Comparison of ENCODE assay signal across 8 mouse cellular contexts in the genomic region with DNA sequence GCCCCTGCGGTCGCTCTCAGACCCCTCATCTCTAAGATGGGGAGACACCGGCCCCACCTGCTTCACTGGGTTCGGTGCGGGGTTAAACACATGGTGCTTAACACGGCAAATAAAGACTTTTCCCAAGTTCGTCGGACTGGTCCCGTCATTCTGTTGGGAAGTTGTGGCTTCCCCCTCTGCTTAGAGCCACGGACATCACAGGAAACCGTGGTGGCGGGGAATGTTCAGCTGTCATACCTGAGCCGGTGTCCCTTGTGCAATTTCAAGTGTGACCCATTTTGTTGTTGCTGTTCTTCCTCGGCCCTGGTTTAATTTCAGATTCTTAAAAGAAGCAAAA. TPM values are rescaled to one million over a fixed set of nuclear protein-coding genes. Genes with fewer than 3 reads are reported as not detected.
DNase-seq lines count a peak whose midpoint lies in the region; ATAC-seq and TF ChIP-seq lines count a peak whose summit lies in the region.

No protein-coding gene starts in this region.

- peaks cover 12% of the 10 kb centered on the region for H3K4me1 ChIP-seq in heart, embryonic 11.5 days (ENCODE audit: control insufficient read depth, insufficient read depth, low read length)
- peaks cover 0 to 24% of the 10 kb centered on the region in 2 experiments; a peak in 2 of 4 replicates for H3K4me1 ChIP-seq in CH12.LX (ENCODE audit: control insufficient read depth in 1 of 2, insufficient read depth in 2 of 2)
- H3K4me1 ChIP-seq in liver, embryonic 12.5 days, result peaks cover 46% of the 10 kb centered on the region
- peaks cover 3% of the 10 kb centered on the region; the same call in 1 of the 2 replicates for H3K4me1 ChIP-seq in stomach, postnatal 0 days (replicated peaks; ENCODE audit: control insufficient read depth, insufficient read depth)

- 0% methylated on average over 14 of the region's 14 CpGs for whole genome bisulfite sequencing in heart, embryonic 11.5 days (ENCODE audit: insufficient replicate concordance)
- WGBS in liver, embryonic 12.5 days (ENCODE audit: insufficient replicate concordance), result under 1% methylated on average over 14 of the region's 14 CpGs
- under 1% methylated on average over 14 of the region's 14 CpGs for WGBS in stomach, postnatal 0 days

- ATAC-seq in heart, embryonic 11.5 days (replicated peaks; ENCODE audit: insufficient number of reproducible peaks, low FRiP score, low TSS enrichment), result 0 out of 2 replicates have a peak, but pooled peaks have one; percentile 5
- 0 out of 2 replicates have a peak, but pooled peaks have one; percentile 5 for ATAC-seq in erythroid progenitor cell, adult 5-6 weeks (replicated peaks; ENCODE audit: low FRiP score, poor library complexity, severe bottlenecking)
- ATAC-seq in liver, embryonic 12.5 days, result no peak
- no peak for ATAC-seq in stomach, postnatal 0 days (ENCODE audit: low FRiP score, low TSS enrichment)

- peaks cover 50% of the 10 kb centered on the region for H3K79me2 ChIP-seq in CH12.LX (replicated peaks; ENCODE audit: control insufficient read depth, extremely low read depth, insufficient read depth, poor library complexity, severe bottlenecking)

- H3K4me2 ChIP-seq in heart, embryonic 11.5 days, result peak overlapping the region; percentile 84
- H3K4me2 ChIP-seq in CH12.LX (ENCODE audit: insufficient read depth, low read depth, poor library complexity, severe bottlenecking), result peak overlapping the region; percentile 90; the same call in 1 of the 2 replicates
- peak overlapping the region; percentile 85 for H3K4me2 ChIP-seq in liver, embryonic 12.5 days
- H3K4me2 ChIP-seq in stomach, postnatal 0 days (replicated peaks; ENCODE audit: low read depth), result peak overlapping the region; percentile 71

- DNase-seq in heart, adult 18-20 months, result no peak
- no peak for DNase-seq in CH12.LX (ENCODE audit: extremely low read depth)
- no peak for DNase-seq in stomach, postnatal 0 days (ENCODE audit: low spot score)
- no peak for DNase-seq in ovary, postnatal 14 days (ENCODE audit: low spot score)
- no peak for DNase-seq in layer of hippocampus, adult 9-11 months

- TF ChIP-seq CTCF in CH12.LX (conservative IDR thresholded peaks at IDR 0.05 in 1 of 2, IDR thresholded peaks at IDR 0.05 in 1 of 2; ENCODE audit: low read depth in 2 of 2, low read length in 2 of 2), result no peak
- TF ChIP-seq CTCF in stomach, postnatal 0 days (IDR thresholded peaks at IDR 0.05; ENCODE audit: low read depth), result no peak

- in situ Hi-C loops in CH12.LX (cut with MboI; ENCODE audit: low pct_ligation_motif_present, low pct_unique_long_range_greater_than_20kb, low sequenced_read_pairs), result no loop called here

- dilution Hi-C loops in CH12.LX (cut with MboI; ENCODE audit: extremely low pct_ligation_motif_present, extremely low pct_unique_long_range_greater_than_20kb, low sequenced_read_pairs), result no loop called here

- H3K9me3 ChIP-seq in heart, embryonic 11.5 days (replicated peaks; ENCODE audit: control insufficient read depth, low read length), result no peaks in the 10 kb centered on the region
- no peaks in the 10 kb centered on the region for H3K9me3 ChIP-seq in CH12.LX (replicated peaks; ENCODE audit: low read length)
- no peaks in the 10 kb centered on the region for H3K9me3 ChIP-seq in liver, embryonic 12.5 days (replicated peaks)
- H3K9me3 ChIP-seq in stomach, postnatal 0 days (ENCODE audit: control insufficient read depth, low read length), result no peaks in the 10 kb centered on the region

- H3K27ac ChIP-seq in heart, embryonic 11.5 days (ENCODE audit: low read depth, low read length), result peak overlapping the region; percentile 74
- no peak overlapping the region for H3K27ac ChIP-seq in CH12.LX (ENCODE audit: insufficient read depth, low read depth)
- H3K27ac ChIP-seq in liver, embryonic 12.5 days, result peak overlapping the region; percentile 82
- peak overlapping the region; percentile 89 for H3K27ac ChIP-seq in stomach, postnatal 0 days (replicated peaks)

- TF ChIP-seq RAD21 in CH12.LX (IDR thresholded peaks at IDR 0.05; ENCODE audit: low read depth, low read length), result no peak

- no peak for TF ChIP-seq EP300 in CH12.LX (IDR thresholded peaks at IDR 0.05; ENCODE audit: low read length)
- no peak for TF ChIP-seq EP300 in stomach, postnatal 0 days (optimal IDR thresholded peaks at IDR 0.05)

- peak overlapping the region; percentile 96 for H3K9ac ChIP-seq in heart, embryonic 11.5 days (ENCODE audit: low read depth, low read length)
- peak overlapping the region; percentile 97 for H3K9ac ChIP-seq in CH12.LX (ENCODE audit: insufficient read depth, low read depth)
- peak overlapping the region; percentile 97 for H3K9ac ChIP-seq in liver, embryonic 12.5 days
- H3K9ac ChIP-seq in stomach, postnatal 0 days (ENCODE audit: low read length), result peak overlapping the region; percentile 97

- H3K36me3 ChIP-seq in heart, embryonic 11.5 days (ENCODE audit: control insufficient read depth, insufficient read depth, low read length), result peaks cover 6% of the 10 kb centered on the region; the same call in 1 of the 2 replicates
- H3K36me3 ChIP-seq in CH12.LX (replicated peaks in 1 of 2; ENCODE audit: control insufficient read depth in 1 of 2, insufficient read depth in 1 of 2, low read length in 1 of 2), result peaks cover 4 to 30% of the 10 kb centered on the region in 2 experiments
- peaks cover 27% of the 10 kb centered on the region for H3K36me3 ChIP-seq in liver, embryonic 12.5 days
- no peaks in the 10 kb centered on the region for H3K36me3 ChIP-seq in stomach, postnatal 0 days (ENCODE audit: control insufficient read depth, insufficient read depth, low read length)

- no peaks in the 10 kb centered on the region for H3K27me3 ChIP-seq in heart, embryonic 11.5 days (ENCODE audit: control insufficient read depth, insufficient read depth, low read length)
- H3K27me3 ChIP-seq in CH12.LX (replicated peaks), result no peaks in the 10 kb centered on the region
- no peaks in the 10 kb centered on the region for H3K27me3 ChIP-seq in liver, embryonic 12.5 days (replicated peaks)
- H3K27me3 ChIP-seq in stomach, postnatal 0 days (ENCODE audit: control insufficient read depth, insufficient read depth, low read length), result no peaks in the 10 kb centered on the region

- TF ChIP-seq POLR2A in CH12.LX (IDR thresholded peaks at IDR 0.05; ENCODE audit: low read depth, low read length), result no peak

- H3K4me3 ChIP-seq in heart, embryonic 11.5 days (ENCODE audit: low read depth, low read length), result peak overlapping the region; percentile 75
- H3K4me3 ChIP-seq in CH12.LX (replicated peaks in 1 of 3; ENCODE audit: low read depth in 2 of 3, low read length in 2 of 3, poor library complexity in 1 of 3), result peak overlapping the region; percentile 83 to 100 (median 91)
- peak overlapping the region; percentile 95 for H3K4me3 ChIP-seq in liver, embryonic 12.5 days
- peak overlapping the region; percentile 97 for H3K4me3 ChIP-seq in stomach, postnatal 0 days (ENCODE audit: low read depth, low read length)

TF ChIP-seq in CH12.LX, 34 proteins besides CTCF, POLR2A, EP300 and RAD21:
- TF ChIP-seq NRF1 (IDR thresholded peaks at IDR 0.05; ENCODE audit: low read depth, low read length) (no peak), SIN3A (IDR thresholded peaks at IDR 0.05; ENCODE audit: low read length) (0 out of 2 replicates have a peak, but pooled peaks have one; percentile 14), ELF1 (IDR thresholded peaks at IDR 0.05; ENCODE audit: low read depth, low read length) (no peak), ZKSCAN1 (IDR thresholded peaks at IDR 0.05; ENCODE audit: borderline replicate concordance, low read depth, low read length) (no peak), CHD1 (IDR thresholded peaks at IDR 0.05; ENCODE audit: low read depth, low read length) (peak; percentile 57; the same call in 1 of the 2 replicates), JUN (IDR thresholded peaks at IDR 0.05; ENCODE audit: insufficient read depth, low read depth, low read length) (no peak), JUND (conservative IDR thresholded peaks at IDR 0.05; ENCODE audit: low read depth, low read length) (no peak), PAX5 (IDR thresholded peaks at IDR 0.05; ENCODE audit: low read length) (no peak), MAZ (IDR thresholded peaks at IDR 0.05; ENCODE audit: low read depth, low read length) (no peak), MAX (IDR thresholded peaks at IDR 0.05; ENCODE audit: low read length) (peak; percentile 8; the same call in 1 of the 2 replicates)

RNA-seq across cellular contexts. Expression of gene Pitpnb, which starts 0.5 kb away (rescaled TPM):
- 78.8 and 91.5 TPM in 2 replicates for polyA plus RNA-seq in heart, embryonic 11.5 days (2014; fragmentation: Nextera tagmentation; extraction: Ambion mirVana)
- 10 to 100 TPM; 41.2 to 42.1 TPM for total RNA-seq in heart, adult 18-20 months (2021)
- total RNA-seq in CH12.LX (2012; rRNA removed) (14.9 and 17.8 TPM in 2 replicates), CH12.LX (2014; rRNA removed) (12.7 and 16.2 TPM in 2 replicates)
- 85.7 and 95.6 TPM in 2 replicates for polyA plus RNA-seq in CH12.LX (2012; ENCODE audit: insufficient read length, low read depth)
- 32.8 and 47.4 TPM in 2 replicates for total RNA-seq in erythroid progenitor cell, adult 5-6 weeks (2015; ENCODE audit: low replicate concordance)
- total RNA-seq in erythroid progenitor cell, adult 5-6 weeks (2017; ENCODE audit: low replicate concordance), result 14.5 and 15.7 TPM in 2 replicates
- 51.5 and 55.2 TPM in 2 replicates for polyA plus RNA-seq in liver, embryonic 12.5 days (2016; fragmentation: Nextera tagmentation; extraction: Ambion mirVana)
- 61.2 and 62.5 TPM in 2 replicates for polyA plus RNA-seq in stomach, postnatal 0 days (2015; fragmentation: Nextera tagmentation; extraction: Ambion mirVana)

Comparison
In these comparisons a context has a peak if more than half of its experiments do, and no peak if none do; other contexts are left out.
1. ATAC-seq: peak in heart, embryonic 11.5 days (single experiment) and erythroid progenitor cell, adult 5-6 weeks (single experiment); none in liver, embryonic 12.5 days (single experiment) and stomach, postnatal 0 days (single experiment).
2. Peak in every context shown above with its lines, with median percentiles within 50 percentile points of each other: H3K4me2 ChIP-seq, H3K4me3 ChIP-seq and H3K9ac ChIP-seq.